In the genomic region with DNA sequence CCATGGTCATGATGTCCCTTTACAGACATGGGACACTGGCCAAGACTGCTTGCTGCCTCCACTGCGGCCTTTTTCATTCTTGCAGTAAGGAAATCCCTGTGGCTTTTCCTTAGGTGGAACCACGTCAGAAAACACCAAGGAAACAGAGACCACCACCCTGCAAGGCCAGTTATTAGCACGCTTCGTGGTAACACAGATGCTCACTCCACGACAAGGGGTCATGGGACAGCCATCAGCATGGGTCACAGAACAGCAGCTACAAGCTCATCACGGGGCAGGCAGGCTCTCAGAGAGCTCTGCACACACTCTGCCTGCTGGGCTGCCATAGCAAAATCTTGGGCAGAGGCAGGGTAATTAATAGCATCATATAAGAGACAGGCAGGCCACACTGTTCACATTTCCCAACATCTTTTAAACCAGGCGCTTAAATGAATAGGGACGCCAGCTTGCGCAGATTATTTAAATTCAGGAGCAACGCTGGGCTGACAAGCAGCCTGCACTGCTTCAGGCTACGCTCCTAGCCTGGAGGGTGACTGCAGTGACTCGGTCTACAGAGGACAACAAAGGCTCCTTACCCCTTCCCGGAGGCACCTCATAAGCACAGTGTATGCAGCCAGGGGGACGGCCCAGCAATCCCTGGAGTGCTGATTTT, we compare ENCODE assay signal across 22 mouse cellular contexts.
DNase-seq lines count a peak whose midpoint lies in the region; ATAC-seq and TF ChIP-seq lines count a peak whose summit lies in the region.
"Had no signal": no experiment of that assay in that cellular context is flagged by ENCODE, and none has a peak within 500 bp of the region (broad histone marks: within the 10 kb centered on the region; RNA-seq: fewer than 3 reads in every experiment).

No protein-coding gene starts in this region.

- H3K4me3 ChIP-seq in gastrocnemius, adult 2 months: no peak overlapping the region
- no peak overlapping the region for H3K4me3 ChIP-seq in intestine, embryonic 14.5 days (ENCODE audit: low read depth, low read length)
- H3K4me3 ChIP-seq in intestine, embryonic 16.5 days (ENCODE audit: low read length): no peak overlapping the region
- no peak overlapping the region for H3K4me3 ChIP-seq in limb, embryonic 10.5 days
- H3K4me3 ChIP-seq: forebrain, embryonic 10.5 days; hindbrain, embryonic 15.5 days; kidney, embryonic 15.5 days; lung, embryonic 15.5 days; myocyte; neural tube, embryonic 13.5 days had no signal

- no peak overlapping the region for H3K27ac ChIP-seq in gastrocnemius, adult 2 months
- H3K27ac ChIP-seq in intestine, embryonic 14.5 days (ENCODE audit: low read depth): no peak overlapping the region
- H3K27ac ChIP-seq in intestine, embryonic 16.5 days (ENCODE audit: low read length): no peak overlapping the region
- H3K27ac ChIP-seq in limb, embryonic 10.5 days: no peak overlapping the region
- H3K27ac ChIP-seq: hindbrain, embryonic 15.5 days; kidney, embryonic 15.5 days; liver, embryonic 14.5 days; lung, embryonic 15.5 days; neural tube, embryonic 13.5 days had no signal

- no peak overlapping the region for H3K4me2 ChIP-seq in intestine, embryonic 14.5 days (ENCODE audit: low read length)
- no peak overlapping the region for H3K4me2 ChIP-seq in intestine, embryonic 16.5 days (ENCODE audit: low read depth, low read length)
- H3K4me2 ChIP-seq: hindbrain, embryonic 15.5 days; kidney, embryonic 15.5 days; lung, embryonic 15.5 days; neural tube, embryonic 13.5 days had no signal

- intact Hi-C loops in gastrocnemius, adult 2 months (cut with DNase I): no loop called here

- no peaks in the 10 kb centered on the region for H3K4me1 ChIP-seq in intestine, embryonic 14.5 days (replicated peaks; ENCODE audit: control insufficient read depth, insufficient read depth, low read length)
- no peaks in the 10 kb centered on the region for H3K4me1 ChIP-seq in intestine, embryonic 16.5 days (ENCODE audit: control insufficient read depth, insufficient read depth, low read length)
- H3K4me1 ChIP-seq in limb, embryonic 10.5 days: no peaks in the 10 kb centered on the region
- H3K4me1 ChIP-seq: forebrain, embryonic 10.5 days; hindbrain, embryonic 15.5 days; kidney, embryonic 15.5 days; lung, embryonic 15.5 days had no signal

- ATAC-seq in intestine, embryonic 14.5 days (replicated peaks; ENCODE audit: low FRiP score, low TSS enrichment, low read depth): no peak
- ATAC-seq in intestine, embryonic 16.5 days: no peak
- ATAC-seq in erythroid progenitor cell, adult 5-6 weeks (replicated peaks; ENCODE audit: low FRiP score, poor library complexity, severe bottlenecking): no peak

- H3K27me3 ChIP-seq in intestine, embryonic 14.5 days (replicated peaks; ENCODE audit: control insufficient read depth, insufficient read depth, low read length): no peaks in the 10 kb centered on the region
- H3K27me3 ChIP-seq in intestine, embryonic 16.5 days (replicated peaks; ENCODE audit: control insufficient read depth, insufficient read depth, low read length): no peaks in the 10 kb centered on the region
- H3K27me3 ChIP-seq in limb, embryonic 10.5 days (ENCODE audit: low read depth, poor library complexity, severe bottlenecking): no peaks in the 10 kb centered on the region
- H3K27me3 ChIP-seq: hindbrain, embryonic 15.5 days; kidney, embryonic 15.5 days; lung, embryonic 15.5 days; neural tube, embryonic 13.5 days had no signal

- H3K9me3 ChIP-seq in intestine, embryonic 14.5 days (ENCODE audit: control insufficient read depth, low read length): peaks cover 6% of the 10 kb centered on the region; the same call in 1 of the 2 replicates
- H3K9me3 ChIP-seq in intestine, embryonic 16.5 days (ENCODE audit: control insufficient read depth, low read length): no peaks in the 10 kb centered on the region
- H3K9me3 ChIP-seq in limb, embryonic 10.5 days (replicated peaks): no peaks in the 10 kb centered on the region
- H3K9me3 ChIP-seq: hindbrain, embryonic 15.5 days; lung, embryonic 15.5 days had no signal

- no peak for TF ChIP-seq POLR2A in brain, embryonic 14.5 days (IDR thresholded peaks at IDR 0.05; ENCODE audit: borderline replicate concordance, extremely low read depth, insufficient read depth, insufficient read length, poor library complexity, severe bottlenecking)

- WGBS in intestine, embryonic 14.5 days: 64% methylated on average over 14 of the region's 14 CpGs
- 72% methylated on average over 14 of the region's 14 CpGs for WGBS in intestine, embryonic 16.5 days
- WGBS in limb, embryonic 10.5 days: 86% methylated on average over 14 of the region's 14 CpGs

- H3K36me3 ChIP-seq in intestine, embryonic 14.5 days (ENCODE audit: control insufficient read depth, insufficient read depth, low read length): no peaks in the 10 kb centered on the region
- no peaks in the 10 kb centered on the region for H3K36me3 ChIP-seq in intestine, embryonic 16.5 days (ENCODE audit: control insufficient read depth, insufficient read depth, low read length)
- peaks cover 5% of the 10 kb centered on the region; the same call in 1 of the 2 replicates for H3K36me3 ChIP-seq in limb, embryonic 10.5 days
- H3K36me3 ChIP-seq: lung, embryonic 15.5 days had no signal

- peak; percentile 4 to 8 for DNase-seq in gastrocnemius, postnatal 4 days (ENCODE audit: low spot score in 2 of 2)
- no peak for DNase-seq in gastrocnemius, adult 2 months
- DNase-seq in intestine, embryonic 14.5 days (ENCODE audit: low spot score): peak; percentile 50
- DNase-seq in brain, embryonic 14.5 days (ENCODE audit: low read depth): peak; percentile 56
- peak; percentile 21 for DNase-seq in limb, embryonic 10.5 days (ENCODE audit: low spot score)
- DNase-seq in gastrocnemius, postnatal 25 days: no peak
- DNase-seq: adrenal gland, postnatal 36 days; cerebellum, adult 11 months; cerebellum, adult 9-11 months; gastrocnemius, postnatal 36 days; kidney, adult 11 months; kidney, postnatal 4 days; thymus, postnatal 14 days had no signal

- no peak overlapping the region for H3K9ac ChIP-seq in intestine, embryonic 14.5 days (ENCODE audit: low read length)
- H3K9ac ChIP-seq in intestine, embryonic 16.5 days (ENCODE audit: low read depth, low read length): no peak overlapping the region
- H3K9ac ChIP-seq: hindbrain, embryonic 15.5 days; kidney, embryonic 15.5 days; liver, embryonic 14.5 days; lung, embryonic 15.5 days; neural tube, embryonic 13.5 days had no signal

- no peak for TF ChIP-seq CTCF in gastrocnemius, adult 2 months (IDR thresholded peaks at IDR 0.05)
- TF ChIP-seq CTCF in brain, embryonic 14.5 days (IDR thresholded peaks at IDR 0.05; ENCODE audit: borderline replicate concordance, extremely low read depth, insufficient read depth, insufficient read length): no peak

Comparison
In these comparisons a context has a peak if more than half of its experiments do, and no peak if none do; other contexts are left out.
1. DNase-seq: peak in gastrocnemius, postnatal 4 days (2 of 2), intestine, embryonic 14.5 days (single experiment), brain, embryonic 14.5 days (single experiment) and limb, embryonic 10.5 days (single experiment); none in gastrocnemius, adult 2 months (single experiment) and gastrocnemius, postnatal 25 days (single experiment).